Mouse (Mus musculus): ENCODE results near the gene Anks4b.

DNA sequence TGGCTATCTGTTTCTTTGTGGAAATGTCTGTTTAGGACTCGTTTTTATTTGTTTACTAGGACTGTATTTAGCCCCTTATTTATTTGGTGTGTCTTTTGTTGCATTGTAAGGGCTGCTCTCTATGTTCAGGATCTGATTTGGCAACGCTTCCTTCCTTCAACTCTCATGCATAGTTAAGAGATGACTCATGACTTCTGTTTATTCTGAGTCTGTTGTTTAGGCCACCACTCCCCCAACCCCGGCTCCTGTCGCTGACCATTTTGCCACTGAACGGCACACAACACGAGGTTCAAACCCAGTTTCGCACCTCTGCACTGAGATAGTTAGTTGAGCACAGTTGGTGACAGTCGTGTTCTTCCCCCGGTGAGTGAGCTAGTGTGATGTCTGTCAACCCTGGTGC lies 32.3 kb downstream of the Anks4b start:
- no peak for TF ChIP-seq GATA1 (IDR thresholded peaks at IDR 0.05; ENCODE audit: borderline replicate concordance, low read length)
- TF ChIP-seq CTCF (IDR thresholded peaks at IDR 0.05; ENCODE audit: low read depth, low read length) = no peak
